Mouse (Mus musculus) ES-E14 (cell line): Measurements from ENCODE around the gene Rab42. TPM values are rescaled to one million over a fixed set of nuclear protein-coding genes. Genes with fewer than 3 reads are reported as not detected.
A peak's percentile ranks its signal among the peaks of the same experiment; 100 is the strongest.

Experiments
- DNase-seq: peaks from one replicate; pipeline ENCODE4 v3.0.0-alpha.2; 2013; ENCODE audit warnings: low read depth, low spot score
- H3K27ac ChIP-seq: 2 replicates; pipeline ENCODE4 v1.5.1; 2012; ENCODE audit warnings: low read depth, mild to moderate bottlenecking, low read length, moderate library complexity, mixed read lengths; ENCODE audit not compliant: poor library complexity, insufficient read depth, severe bottlenecking
- H3K36me3 ChIP-seq: 2 replicates; pipeline ENCODE4 v1.6.1; 2012; ENCODE audit warnings: mild to moderate bottlenecking, low read length, moderate library complexity, mixed read lengths; ENCODE audit not compliant: control insufficient read depth, poor library complexity, insufficient read depth, severe bottlenecking
- H3K4me1 ChIP-seq, 2 experiments: fragments of 150-350 bp in 1 of 2; sonication (generic) in 1 of 2; 2 replicates each; pipeline ENCODE4 v1.6.1; 2012; ENCODE audit warnings: low read length in 2 of 2, mild to moderate bottlenecking in 1 of 2, mixed read lengths in 1 of 2; ENCODE audit not compliant: control insufficient read depth in 2 of 2, insufficient read depth in 2 of 2, poor library complexity in 1 of 2
- H3K4me3 ChIP-seq, 2 experiments: fragments of 150-350 bp in 1 of 2; sonication (generic) in 1 of 2; 2 replicates each; pipeline ENCODE4 v1.5.1; 2012; ENCODE audit warnings: low read length in 2 of 2, low read depth in 1 of 2, mild to moderate bottlenecking in 1 of 2, mixed read lengths in 1 of 2; ENCODE audit not compliant: insufficient read depth in 1 of 2, poor library complexity in 1 of 2, severe bottlenecking in 1 of 2
- H3K9ac ChIP-seq: 2 replicates; pipeline ENCODE4 v1.6.1; 2012; ENCODE audit warnings: low read depth, mild to moderate bottlenecking, low read length, mixed read lengths; ENCODE audit not compliant: poor library complexity, insufficient read depth, severe bottlenecking
- H3K9me3 ChIP-seq: fragments of 150-350 bp; sonication (generic); 2 replicates; pipeline ENCODE4 v1.6.1; 2012; ENCODE audit warnings: low read depth, mild to moderate bottlenecking, low read length; ENCODE audit not compliant: control insufficient read depth, insufficient read depth
- CHD2 ChIP-seq: IDR thresholded peaks from 2 replicates; pipeline ENCODE4 v1.6.1; 2014; ENCODE audit warnings: mild to moderate bottlenecking, low read depth, low read length, inconsistent platforms
- HCFC1 ChIP-seq: IDR thresholded peaks from 2 replicates; pipeline ENCODE4 v1.6.1; 2012; ENCODE audit warnings: low read length, inconsistent platforms, borderline replicate concordance; ENCODE audit not compliant: insufficient read depth
- MAFK ChIP-seq: IDR thresholded peaks from 2 replicates; pipeline ENCODE4 v1.6.1; 2014; ENCODE audit warnings: mild to moderate bottlenecking, low read depth, low read length, inconsistent platforms; ENCODE audit not compliant: insufficient read depth
- ZC3H11A ChIP-seq: IDR thresholded peaks from 2 replicates; pipeline ENCODE4 v1.6.1; 2012; ENCODE audit warnings: low read depth, mild to moderate bottlenecking, inconsistent platforms, low read length, borderline replicate concordance
- ZNF384 ChIP-seq: IDR thresholded peaks from 2 replicates; pipeline ENCODE4 v1.6.1; 2012; ENCODE audit warnings: low read depth, low read length, inconsistent platforms
- in situ Hi-C, 2 experiments: fragments of 600-800 bp; cut with MboI; formaldehyde crosslinking; loops; one replicate each; pipeline ENCODE4 v1.15.1; 2025; ENCODE audit warnings: low sequenced_read_pairs in 2 of 2, inconsistent platforms in 1 of 2; ENCODE audit not compliant: unreplicated experiment in 2 of 2
- total RNA-seq: library from RNA; depleted of rRNA; stranded (reverse); fragments of 300-350 nt; gene quantifications from 2 replicates; pipeline ENCODE4 v1.2.3, GENCODE M21; 2012

Gene Rab42
- total RNA-seq, 1 experiment = 1.1 TPM

DNA sequence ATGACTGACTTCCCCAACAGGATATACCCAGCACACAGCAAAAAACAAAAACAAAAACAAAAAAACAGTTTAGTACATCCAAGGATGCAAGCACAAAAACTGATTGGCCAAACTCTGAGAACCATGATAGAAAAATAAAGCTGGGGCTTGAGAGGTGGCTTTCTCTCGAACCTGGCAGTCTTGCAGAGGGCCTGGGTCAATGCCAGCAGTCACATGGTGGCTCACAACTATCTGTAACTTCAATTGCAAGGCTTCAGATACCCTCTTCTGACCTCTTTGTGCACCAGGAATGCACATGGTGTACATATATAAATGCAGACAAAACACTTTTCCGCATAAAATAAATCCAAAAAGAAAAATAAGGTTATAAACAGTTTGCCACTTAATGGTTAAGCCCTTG, 30.0 kb downstream of the Rab42 start:
- Histone ChIP-seq H3K9me3 (no peaks in the 10 kb centered on the region), H3K9ac (peak overlapping the region; percentile 99; the same call in 1 of the 2 replicates), H3K36me3 (no peaks in the 10 kb centered on the region), H3K4me3 (peak overlapping the region; percentile 81 to 95), H3K4me1 (peaks cover 0 to 3% of the 10 kb centered on the region in 2 experiments; a peak in 2 of 4 replicates), H3K27ac (peak overlapping the region; percentile 95; the same call in 1 of the 2 replicates)
- no peak for DNase-seq
- in situ Hi-C loops = no loop called here
- TF ChIP-seq HCFC1 = no peak
- TF ChIP-seq ZC3H11A = no peak
- no peak for TF ChIP-seq ZNF384
- TF ChIP-seq MAFK = no peak
- TF ChIP-seq CHD2 = no peak

DNA sequence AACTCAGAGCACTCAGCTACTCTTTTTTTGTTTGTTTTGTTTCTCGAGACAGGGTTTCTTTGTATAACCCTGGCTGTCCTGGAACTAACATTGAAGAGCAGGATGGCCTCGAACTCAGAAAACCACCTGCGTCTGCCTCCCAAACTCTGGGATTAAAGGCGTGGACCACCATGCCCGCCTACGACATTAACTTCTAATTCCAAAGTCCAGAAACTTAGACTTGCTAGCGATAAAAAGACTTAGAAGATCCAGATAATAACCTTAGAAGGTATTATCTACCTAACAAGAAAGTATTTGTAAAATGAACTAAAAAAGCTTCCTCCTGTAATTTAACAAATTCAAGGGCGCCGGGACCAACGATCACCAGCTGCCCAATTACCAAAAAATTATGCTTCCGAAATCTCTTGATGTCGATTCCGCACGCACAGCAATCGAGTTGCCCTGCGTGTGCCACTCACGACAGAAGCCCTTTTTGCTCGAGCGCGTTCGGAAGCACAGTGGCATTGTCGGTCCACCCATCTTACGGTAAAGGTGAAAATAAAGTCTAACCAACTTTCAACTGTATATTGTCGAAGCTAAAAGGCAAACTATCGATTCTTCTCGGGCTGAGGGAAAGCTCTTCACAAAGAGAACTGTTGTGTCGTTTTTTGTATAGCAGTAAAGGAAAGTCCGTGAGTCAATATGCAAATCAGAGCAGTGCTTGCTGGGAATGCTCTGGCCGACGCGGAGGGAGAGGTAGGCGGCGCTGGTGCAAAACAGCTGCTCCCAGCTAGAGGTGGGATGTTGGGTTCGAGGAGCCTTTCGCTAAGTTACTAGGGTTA, 33.2 kb downstream of the Rab42 start:
- Histone ChIP-seq H3K36me3 (no peaks in the 10 kb centered on the region), H3K4me3 (0 out of 4 replicates have a peak overlapping the region, but pooled peaks have one; percentile 6 to 27), H3K9me3 (no peaks in the 10 kb centered on the region), H3K27ac (peak overlapping the region; percentile 72), H3K9ac (peak overlapping the region; percentile 60; the same call in 1 of the 2 replicates), H3K4me1 (peaks cover 0 to 3% of the 10 kb centered on the region in 2 experiments; a peak in 2 of 4 replicates)
- peak; percentile 87; the same call in 1 of the 2 replicates for TF ChIP-seq HCFC1
- no peak for TF ChIP-seq CHD2
- TF ChIP-seq ZC3H11A = no peak
- TF ChIP-seq ZNF384 = no peak; the same call in 1 of the 2 replicates
- TF ChIP-seq MAFK = no peak
- in situ Hi-C loops = no loop called here
- DNase-seq = peak; percentile 83

DNA sequence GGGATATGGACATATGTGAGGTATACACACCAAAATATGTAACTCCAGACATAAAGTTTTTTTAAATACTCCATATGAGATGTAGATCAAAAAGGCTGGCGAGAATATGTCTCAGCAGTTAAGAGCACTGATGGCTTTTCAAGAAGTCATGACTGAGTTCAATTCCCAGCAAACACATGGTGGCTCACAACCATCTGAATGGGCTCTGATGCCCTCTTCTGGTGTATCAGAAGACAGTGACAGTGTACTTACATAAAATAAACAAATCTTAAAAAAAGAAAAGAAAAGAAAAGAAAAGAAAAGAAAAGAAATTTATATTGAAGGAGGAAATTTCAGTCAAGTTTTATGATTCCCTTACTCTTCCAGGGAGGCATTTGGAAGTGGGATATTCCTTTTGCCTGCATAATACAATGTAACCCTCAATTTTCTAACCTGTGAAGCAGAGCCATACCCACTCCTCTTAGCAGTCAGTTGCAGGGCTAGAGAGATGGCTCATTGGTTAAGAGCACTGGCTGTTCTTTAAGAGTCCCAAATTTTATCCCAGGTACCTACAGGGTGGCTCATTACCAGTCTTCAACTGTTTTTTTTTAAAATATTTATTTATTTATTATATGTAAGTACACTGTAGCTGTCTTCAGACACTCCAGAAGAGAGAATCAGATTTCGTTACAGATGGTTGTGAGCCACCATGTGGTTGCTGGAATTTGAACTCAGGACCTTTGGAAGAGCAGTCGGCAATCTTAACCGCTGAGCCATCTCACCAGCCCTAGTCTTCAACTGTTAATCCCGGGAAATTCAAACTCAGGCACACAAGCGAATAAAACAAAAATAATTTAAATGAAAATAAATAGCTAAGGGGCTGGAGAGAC, 34.1 kb downstream of the Rab42 start:
- no peak for TF ChIP-seq HCFC1
- no peak for TF ChIP-seq ZC3H11A
- no peak for TF ChIP-seq CHD2
- Histone ChIP-seq H3K36me3 (no peaks in the 10 kb centered on the region), H3K9ac (no peak overlapping the region), H3K27ac (no peak overlapping the region), H3K4me3 (no peak overlapping the region), H3K4me1 (peaks cover 0 to 3% of the 10 kb centered on the region in 2 experiments; a peak in 2 of 4 replicates), H3K9me3 (no peaks in the 10 kb centered on the region)
- in situ Hi-C loops = no loop called here
- no peak for DNase-seq

DNA sequence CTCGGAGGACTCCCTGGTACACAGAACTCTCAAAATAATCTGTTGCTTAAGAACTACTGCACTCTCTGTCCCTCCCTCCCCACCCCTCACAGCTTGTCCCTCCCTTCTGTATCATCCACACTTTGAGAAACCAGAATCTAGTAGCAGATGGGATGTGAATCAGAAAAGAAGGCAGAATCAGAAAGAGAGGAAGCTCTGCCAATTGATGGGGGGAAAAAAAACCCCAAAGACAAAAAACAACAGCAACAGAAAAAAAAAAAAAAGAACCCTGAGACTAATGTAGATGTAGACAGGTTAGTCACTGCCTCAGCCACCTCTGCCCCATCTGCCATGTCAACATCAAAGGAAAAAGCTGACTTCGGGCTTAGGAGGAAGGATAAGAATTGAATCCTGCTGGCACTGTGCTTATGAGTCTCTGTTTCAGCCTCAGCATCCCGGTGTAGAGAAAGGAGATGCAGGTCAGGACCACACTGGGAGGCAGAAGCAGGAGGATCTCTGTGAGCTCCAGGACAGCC, 36.3 kb downstream of the Rab42 start:
- in situ Hi-C loops = no loop called here
- H3K4me1 ChIP-seq = 0 out of 4 replicates have a peak, but pooled peaks cover 0 to under 1% of the 10 kb centered on the region in 2 experiments
- H3K4me3 ChIP-seq = no peak overlapping the region

More for the DNA sequence above, 36.3 kb downstream of the Rab42 start:
- Histone ChIP-seq H3K36me3 (no peaks in the 10 kb centered on the region), H3K27ac (no peak overlapping the region), H3K9ac (no peak overlapping the region), H3K9me3 (no peaks in the 10 kb centered on the region)
- DNase-seq = no peak
- TF ChIP-seq ZNF384 = no peak
- no peak for TF ChIP-seq HCFC1
